Mouse (Mus musculus) limb, embryonic 15.5 days (tissue): ENCODE results near the gene Efcab3. TPM values are rescaled to one million over a fixed set of nuclear protein-coding genes. Genes with fewer than 3 reads are reported as not detected.

Source experiments
- ATAC-seq: fragments of 200-750 bp; cut with Nextera tagmentation; 2 replicates; pipeline ENCODE4 v1.8.0; 2017; ENCODE audit warnings: low read depth, moderate TSS enrichment; ENCODE audit not compliant: insufficient number of reproducible peaks, low FRiP score, low TSS enrichment
- H3K27ac ChIP-seq: fragments of 300-500 bp; sonication (generic); 2 replicates; pipeline ENCODE4 v1.5.1; 2015; ENCODE audit warnings: moderate library complexity, mild to moderate bottlenecking, inconsistent platforms
- H3K27me3 ChIP-seq: fragments of 300-500 bp; sonication (generic); 2 replicates; pipeline ENCODE4 v1.6.1; 2015; ENCODE audit warnings: inconsistent platforms
- H3K36me3 ChIP-seq: fragments of 300-500 bp; sonication (generic); 2 replicates; pipeline ENCODE4 v1.6.1; 2015; ENCODE audit warnings: inconsistent platforms
- H3K4me1 ChIP-seq: fragments of 300-500 bp; sonication (generic); 2 replicates; pipeline ENCODE4 v1.6.1; 2015; ENCODE audit warnings: inconsistent platforms
- H3K4me2 ChIP-seq: fragments of 300-500 bp; sonication (generic); 2 replicates; pipeline ENCODE4 v1.6.1; 2015; ENCODE audit warnings: mild to moderate bottlenecking, inconsistent platforms
- H3K4me3 ChIP-seq: fragments of 300-500 bp; sonication (generic); 2 replicates; pipeline ENCODE4 v1.5.1; 2015; ENCODE audit warnings: mild to moderate bottlenecking, inconsistent platforms
- H3K9ac ChIP-seq: fragments of 300-500 bp; sonication (generic); 2 replicates; pipeline ENCODE4 v1.6.1; 2015; ENCODE audit warnings: inconsistent platforms
- H3K9me3 ChIP-seq: fragments of 300-500 bp; sonication (generic); 2 replicates; pipeline ENCODE4 v1.6.1; 2016; ENCODE audit warnings: inconsistent platforms
- WGBS: fragments of 180-500 bp; shearing (Covaris S2); methylation state at CpG from one replicate; pipeline ENCODE4 v1.1.7; 2015; 5-methylcytosine and 5-hydroxymethylcytosine counted together
- polyA plus RNA-seq: library from polyadenylated mRNA; unstranded; fragments of >200 nt; fragmentation: Nextera tagmentation; extraction: Ambion mirVana; gene quantifications from 2 replicates; pipeline ENCODE4 v1.2.1, GENCODE M21; 2015

Efcab3 gene
- polyA plus RNA-seq, 1 experiment from 2014 or later, result not detected

- WGBS, result 79% methylated on average over 69 of the region's 69 CpGs
Measured at GRCm38 (mm10) chr11:105164516-105165510, 101.4 kb downstream of the Efcab3 start.

GRCm38 (mm10) chr11:105166780-105167179, 103.4 kb downstream of the Efcab3 start:
- Histone ChIP-seq H3K27ac (no peak overlapping the region), H3K4me3 (no peak overlapping the region), H3K9ac (no peak overlapping the region), H3K36me3 (no peaks in the 10 kb centered on the region), H3K9me3 (no peaks in the 10 kb centered on the region), H3K27me3 (0 out of 2 replicates have a peak, but pooled peaks cover 3% of the 10 kb centered on the region), H3K4me1 (0 out of 2 replicates have a peak, but pooled peaks cover 2% of the 10 kb centered on the region), H3K4me2 (no peak overlapping the region)
- 89% methylated on average over 10 of the region's 10 CpGs for WGBS
- ATAC-seq, result no peak

More at GRCm38 (mm10) chr11:105164516-105165510, 101.4 kb downstream of the Efcab3 start:
- Histone ChIP-seq H3K27ac (no peak overlapping the region), H3K9ac (no peak overlapping the region), H3K4me1 (no peaks in the 10 kb centered on the region), H3K36me3 (no peaks in the 10 kb centered on the region), H3K27me3 (0 out of 2 replicates have a peak, but pooled peaks cover 3% of the 10 kb centered on the region), H3K4me2 (no peak overlapping the region), H3K4me3 (no peak overlapping the region), H3K9me3 (no peaks in the 10 kb centered on the region)
- ATAC-seq, result no peak

Other genes with a start within 250 kb of the Efcab3 start
- 37.8 and 38.5 TPM in 2 replicates for gene Mettl2, start 62.8 kb downstream of the Efcab3 start, polyA plus RNA-seq
- not detected in 2 replicates for gene Gm10842, start 83.3 kb downstream of the Efcab3 start, polyA plus RNA-seq
- 14.2 and 16.3 TPM in 2 replicates for gene Tlk2, start 115.2 kb downstream of the Efcab3 start, polyA plus RNA-seq
- gene Mrc2, start 229.1 kb downstream of the Efcab3 start, polyA plus RNA-seq, result 31.0 and 33.6 TPM in 2 replicates